Mouse (Mus musculus) ES-Bruce4 (cell line): ENCODE results near the gene Wdhd1.

ENCODE experiments used
- CTCF ChIP-seq: IDR thresholded peaks from one replicate; pipeline ENCODE4 v1.8.1; 2011; ENCODE audit warnings: low read depth, low read length
- EP300 ChIP-seq: IDR thresholded peaks from 2 replicates; pipeline ENCODE4 v1.6.1; 2011; ENCODE audit warnings: low read depth, low read length; ENCODE audit not compliant: insufficient read depth
- POLR2A ChIP-seq: IDR thresholded peaks from one replicate; pipeline ENCODE4 v1.8.1; 2011; ENCODE audit warnings: low read length; ENCODE audit not compliant: insufficient read depth

DNA sequence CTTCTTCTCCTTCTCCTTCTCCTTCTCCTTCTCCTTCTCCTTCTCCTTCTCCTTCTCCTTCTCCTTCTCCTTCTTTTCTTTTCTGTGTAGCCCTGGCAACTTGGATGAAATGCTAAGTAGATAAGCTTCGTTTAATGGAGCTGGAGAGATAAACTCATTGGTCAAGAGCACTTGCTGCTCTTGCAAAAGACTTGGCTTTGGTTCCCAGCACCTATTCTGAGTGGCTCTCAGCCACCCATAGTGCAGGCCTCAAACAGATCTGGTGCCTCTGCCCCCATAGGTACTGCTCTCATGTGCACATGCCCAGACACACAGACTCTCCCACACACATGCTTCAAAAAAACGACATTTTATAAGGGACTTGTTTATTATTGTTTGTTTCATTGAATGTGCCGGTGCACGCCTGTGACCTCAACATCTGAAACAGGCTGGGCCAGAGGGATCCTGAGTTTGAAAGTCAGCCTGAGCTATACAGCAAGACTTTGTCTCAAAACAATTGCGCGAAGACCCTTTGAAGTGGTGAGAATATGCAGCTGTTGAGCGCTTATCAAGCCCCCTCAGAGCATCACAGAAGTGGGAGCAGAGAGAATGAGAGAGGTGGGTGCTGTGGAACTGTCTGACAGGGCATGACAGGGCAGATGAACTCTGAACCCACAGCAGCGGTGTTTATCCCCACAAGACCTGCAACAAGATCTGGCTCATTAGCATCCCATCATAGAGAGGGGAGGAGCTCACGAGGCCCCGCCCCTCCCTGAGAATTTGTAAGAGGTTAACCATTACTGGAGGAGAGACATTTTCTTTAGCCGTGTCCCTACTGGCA, 53.8 kb downstream of the Wdhd1 start:
- TF ChIP-seq CTCF, result no peak
- TF ChIP-seq EP300, result no peak
- no peak for TF ChIP-seq POLR2A
